Mouse (Mus musculus): ENCODE results near the gene Ufc1.
A peak's percentile ranks its signal among the peaks of the same experiment; 100 is the strongest.

The Ufc1 gene

DNA sequence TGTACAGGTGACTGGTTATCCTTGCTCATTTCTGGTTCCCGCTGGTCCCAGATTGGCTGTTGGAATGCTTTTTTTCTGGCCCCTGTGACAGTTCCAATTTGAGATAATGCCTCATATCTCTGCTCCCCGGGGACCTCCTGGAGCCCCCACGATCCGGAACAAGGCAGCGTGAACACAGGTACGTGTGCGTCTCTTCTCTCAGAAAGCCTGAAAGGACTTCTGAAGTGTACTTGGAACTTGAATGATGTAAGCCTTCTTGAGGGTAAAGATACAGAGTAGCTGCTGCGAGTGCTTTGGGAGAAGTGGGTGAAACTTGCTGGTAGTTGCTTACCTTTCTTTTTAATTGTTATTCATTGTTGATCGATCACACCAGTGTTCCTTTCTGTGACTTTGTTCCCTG is 23.6 kb downstream of the Ufc1 start:
- DNase-seq (ENCODE audit: low read depth, low spot score): no peak

DNA sequence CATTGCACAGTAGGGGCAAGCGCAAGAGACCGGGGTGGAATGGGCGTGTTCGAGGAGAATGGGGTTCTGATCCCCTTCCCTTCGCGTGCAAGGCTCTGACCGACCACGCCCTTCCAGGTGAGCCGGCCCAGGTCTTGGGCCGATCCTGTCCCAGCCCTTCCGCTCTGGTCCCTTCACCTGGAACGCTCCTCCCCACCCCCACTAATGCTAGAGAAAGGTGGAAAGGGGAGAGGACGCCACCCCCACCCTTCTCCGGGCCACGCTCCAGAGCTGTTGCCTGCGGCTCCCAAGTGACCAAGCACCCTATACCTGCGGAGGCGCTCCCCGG is 24.3 kb downstream of the Ufc1 start:
- no peak for DNase-seq (ENCODE audit: low read depth, low spot score)

DNA sequence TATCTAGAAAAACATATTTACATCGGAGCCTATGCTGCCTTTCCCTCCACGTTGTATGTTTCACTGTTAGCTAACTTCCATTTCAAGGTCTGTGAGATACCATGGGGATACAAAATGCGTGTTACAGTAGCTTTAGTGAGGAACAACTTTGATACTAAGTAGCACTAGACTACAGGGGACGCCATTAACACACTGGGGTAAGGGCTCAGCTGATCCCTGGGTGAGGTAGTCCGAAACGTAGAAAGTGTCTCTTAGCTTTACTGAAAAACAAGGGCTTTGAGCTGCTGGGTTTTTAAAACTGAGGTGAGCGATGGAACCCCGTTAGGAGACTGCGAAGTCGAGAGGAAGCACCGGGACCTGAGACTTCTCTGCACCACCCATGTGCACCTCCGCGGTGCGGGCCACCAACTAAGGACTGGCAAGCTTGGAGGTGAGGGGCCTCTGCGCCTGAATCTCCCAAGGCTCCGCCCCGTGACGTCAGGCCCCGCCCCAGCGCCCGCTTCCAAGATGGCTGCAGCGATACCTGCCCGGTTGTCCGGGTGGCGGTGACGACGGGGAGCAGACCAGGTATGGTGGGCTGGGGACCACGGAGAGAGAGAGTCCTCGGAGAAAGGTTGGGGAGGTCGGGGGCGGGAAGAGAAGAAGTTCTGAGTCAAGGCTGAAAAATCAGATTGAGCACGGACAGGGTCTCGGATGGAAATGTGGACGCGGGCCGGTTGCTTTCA is 24.8 kb downstream of the Ufc1 start, which contains the start of gene B4galt3:
TSS of gene B4galt3 (plus strand) at position 481 of the 725 bp plus-strand sequence.
- peak; percentile 97 for DNase-seq (ENCODE audit: low read depth, low spot score)

DNA sequence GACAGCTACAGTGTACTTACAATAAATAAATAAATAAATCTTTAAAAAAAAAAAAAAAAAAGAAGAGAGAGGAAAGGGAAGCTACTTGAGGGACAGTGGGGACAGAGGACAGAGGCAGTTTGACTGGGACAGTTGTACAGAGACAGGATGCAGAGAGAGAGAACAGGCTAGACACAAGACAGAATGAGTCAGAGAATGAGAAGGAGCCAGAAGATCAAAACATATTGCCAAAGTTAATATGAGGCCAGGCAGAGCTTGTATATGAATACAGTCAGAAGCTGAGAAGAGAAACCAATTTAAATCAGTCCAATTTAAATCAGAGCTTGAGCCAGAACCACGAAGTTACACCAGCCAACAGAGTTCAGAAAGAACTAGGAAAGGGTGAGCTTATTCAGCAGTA is 26.5 kb downstream of the Ufc1 start:
- DNase-seq (ENCODE audit: low read depth, low spot score): no peak

DNA sequence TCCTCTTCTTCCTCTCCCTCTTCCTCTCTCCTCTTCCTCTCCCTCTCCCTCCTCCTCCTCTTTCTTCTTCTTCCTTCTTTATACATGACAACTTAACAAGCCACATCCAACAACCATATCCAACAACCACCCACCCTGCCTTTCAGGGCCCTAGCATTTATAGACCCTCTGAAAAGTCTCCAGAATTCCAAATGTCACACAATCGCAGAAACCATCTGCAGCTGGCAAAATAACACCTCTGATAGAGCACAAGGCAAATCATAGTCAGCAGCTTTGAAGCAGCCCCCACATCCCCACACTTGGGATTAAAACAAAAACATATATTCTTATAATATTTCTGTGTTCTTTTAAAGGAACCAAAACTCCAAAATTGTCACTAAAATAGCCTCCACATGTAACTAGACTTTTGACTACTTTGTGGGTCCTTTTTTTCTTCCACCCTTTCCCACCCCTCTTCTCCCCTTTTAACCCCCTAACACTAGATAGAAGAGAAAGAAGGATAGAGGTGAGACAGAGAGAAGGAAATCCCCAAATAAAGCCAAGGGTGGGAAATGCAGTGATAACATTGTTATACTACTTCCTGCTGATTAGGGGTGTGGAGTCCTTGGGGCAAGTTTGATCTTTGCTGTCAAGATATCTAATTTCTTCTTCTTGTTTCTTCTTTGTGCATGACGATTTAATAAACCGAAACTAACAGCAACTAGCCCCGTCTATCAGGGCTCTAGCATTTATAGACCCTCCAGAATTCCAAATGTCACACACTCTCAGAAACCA is 28.7 kb downstream of the Ufc1 start:
- peak; percentile 77 for DNase-seq (ENCODE audit: low read depth, low spot score)

DNA sequence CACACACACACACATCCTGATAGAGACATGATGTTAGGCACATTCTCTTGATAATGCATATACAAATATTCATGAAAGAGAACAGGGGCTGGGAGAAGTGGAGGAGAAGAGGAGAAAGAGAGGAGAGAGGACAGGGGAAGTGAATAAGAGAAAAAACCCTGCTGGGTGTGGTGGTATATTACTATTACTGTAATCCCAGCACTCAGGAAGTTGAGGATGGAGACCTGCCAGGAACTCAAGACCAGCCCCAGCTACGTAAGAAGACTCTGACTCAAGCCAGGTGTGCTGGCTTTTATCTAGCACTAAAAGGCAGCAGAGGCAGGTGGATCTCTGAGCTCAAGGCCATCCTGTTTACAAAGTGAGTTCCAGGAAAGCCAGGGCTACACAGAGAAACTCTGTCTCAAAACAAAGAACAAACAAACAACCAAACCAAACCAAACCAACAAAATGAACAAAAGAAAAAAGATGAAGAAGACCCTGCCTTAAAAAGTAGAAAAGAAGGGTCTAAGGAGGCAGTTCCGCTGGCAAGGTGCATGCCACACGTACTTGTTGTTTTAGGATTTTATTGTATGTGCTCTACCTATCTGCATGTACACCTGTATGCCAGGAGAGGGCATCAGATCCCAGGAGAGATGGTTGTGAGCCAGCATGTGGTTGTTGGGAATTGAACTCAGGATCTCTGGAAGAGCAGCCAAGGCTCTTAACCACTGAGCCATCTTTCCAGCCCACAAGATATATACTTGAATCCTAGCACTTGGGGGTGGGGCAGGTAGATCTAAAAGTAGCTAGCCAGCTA is 31.0 kb downstream of the Ufc1 start:
- no peak for DNase-seq (ENCODE audit: low read depth, low spot score)

DNA sequence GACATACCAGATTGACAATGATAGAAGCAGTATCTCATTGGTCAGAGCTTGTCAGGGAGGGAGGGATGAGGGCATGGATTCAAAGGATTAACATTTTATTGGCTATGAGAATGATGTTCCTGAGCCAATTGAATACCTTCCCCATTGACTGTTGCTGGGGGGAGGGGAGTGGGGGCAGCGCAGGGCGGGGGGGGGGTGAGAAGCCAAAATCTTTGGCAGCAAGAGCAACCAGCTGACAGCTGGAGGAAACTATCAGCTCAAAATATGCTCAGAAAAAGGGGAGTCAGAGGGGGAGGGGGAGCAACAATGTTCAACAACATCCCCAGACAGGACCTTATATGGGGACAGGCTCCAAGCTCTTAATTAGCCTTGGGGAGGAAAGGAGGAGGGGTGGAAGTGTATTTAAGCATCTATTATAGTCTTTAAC is 31.6 kb downstream of the Ufc1 start:
- peak; percentile 94 for DNase-seq (ENCODE audit: low read depth, low spot score)

DNA sequence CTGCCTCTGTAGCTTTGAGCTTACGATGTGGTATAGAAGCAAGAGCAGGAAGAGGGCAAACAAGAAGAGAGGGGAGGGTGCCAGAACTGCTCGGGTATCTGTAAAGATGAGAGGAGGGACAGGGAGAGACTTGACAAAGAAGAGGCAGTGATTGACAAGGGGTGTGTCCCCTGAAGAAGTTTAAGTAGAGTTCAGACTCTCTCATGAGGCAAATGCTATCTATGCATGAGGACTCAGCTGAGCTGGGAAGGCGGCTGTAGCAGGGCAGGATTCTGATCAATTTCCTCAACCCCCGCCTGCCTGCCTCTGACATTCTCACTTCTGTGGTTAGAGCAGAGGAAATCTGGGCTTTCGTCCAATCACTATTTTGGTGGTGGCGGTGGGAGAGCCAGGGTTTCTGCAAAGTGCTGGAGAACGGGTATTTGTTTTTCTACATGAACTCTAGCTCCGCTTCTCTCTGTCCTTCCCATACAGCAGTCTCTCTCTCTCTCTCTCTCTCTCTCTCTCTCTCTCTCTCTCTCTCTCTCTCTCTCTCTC is 32.2 kb downstream of the Ufc1 start:
- peak; percentile 95 for DNase-seq (ENCODE audit: low read depth, low spot score)

DNA sequence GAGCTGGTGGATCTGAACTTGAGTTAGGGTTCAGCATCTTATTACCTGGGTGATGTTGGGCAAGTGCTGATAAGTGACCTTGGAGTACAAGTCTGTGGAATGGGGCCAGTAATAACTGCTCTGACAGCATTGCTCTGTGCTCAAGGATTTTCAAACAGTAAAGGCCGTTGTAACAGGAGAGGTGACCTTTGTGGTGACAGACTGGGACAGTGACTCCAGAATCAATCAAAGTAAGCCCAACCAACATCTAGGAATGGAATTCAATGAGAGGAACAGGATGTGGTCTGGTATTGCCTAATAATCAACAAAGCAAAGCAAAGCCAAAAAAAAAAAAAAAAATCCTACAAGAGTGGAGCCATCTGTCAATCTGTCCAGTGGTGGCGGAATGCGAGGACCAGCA is 34.5 kb downstream of the Ufc1 start:
- no peak for DNase-seq (ENCODE audit: low read depth, low spot score)

DNA sequence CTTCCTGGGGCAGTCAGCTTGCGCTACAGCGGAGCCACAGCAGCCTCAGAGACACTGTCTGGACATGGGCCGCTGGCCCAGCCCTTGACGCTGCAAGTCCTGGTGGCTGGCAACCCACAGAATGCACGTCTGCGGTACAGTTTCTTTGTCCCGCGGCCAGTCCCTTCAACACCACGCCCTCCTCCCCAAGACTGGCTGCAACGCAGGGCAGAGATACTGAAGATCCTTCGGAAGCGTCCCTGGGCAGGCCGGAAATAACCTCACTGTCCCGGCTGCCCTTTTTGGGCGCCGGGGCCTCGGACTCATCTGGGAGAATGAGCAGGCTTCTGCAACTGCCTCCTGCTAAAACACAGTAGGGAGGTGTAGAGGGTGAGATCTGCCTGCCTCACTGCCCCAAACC is 35.9 kb downstream of the Ufc1 start:
- no peak for DNase-seq (ENCODE audit: low read depth, low spot score)

DNA sequence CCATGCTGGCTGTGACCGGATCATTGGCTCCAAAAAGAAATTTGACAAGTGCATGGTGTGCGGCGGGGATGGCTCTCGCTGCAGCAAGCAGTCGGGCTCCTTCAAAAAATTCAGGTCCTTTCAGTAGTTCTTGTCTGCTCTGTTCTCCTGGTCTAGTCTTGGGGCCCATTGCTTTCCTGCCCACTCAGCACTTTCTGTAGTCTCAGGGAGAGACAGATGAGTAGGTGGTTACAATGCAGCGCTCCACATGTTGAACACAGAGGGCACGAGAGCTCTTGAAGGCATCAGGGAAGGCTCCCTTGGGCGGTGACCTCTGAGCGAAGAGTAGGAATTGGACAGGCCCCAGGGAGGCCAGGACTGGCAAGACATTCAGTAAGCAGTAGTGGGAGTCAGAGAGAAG is 37.0 kb downstream of the Ufc1 start:
- DNase-seq (ENCODE audit: low read depth, low spot score): no peak

DNA sequence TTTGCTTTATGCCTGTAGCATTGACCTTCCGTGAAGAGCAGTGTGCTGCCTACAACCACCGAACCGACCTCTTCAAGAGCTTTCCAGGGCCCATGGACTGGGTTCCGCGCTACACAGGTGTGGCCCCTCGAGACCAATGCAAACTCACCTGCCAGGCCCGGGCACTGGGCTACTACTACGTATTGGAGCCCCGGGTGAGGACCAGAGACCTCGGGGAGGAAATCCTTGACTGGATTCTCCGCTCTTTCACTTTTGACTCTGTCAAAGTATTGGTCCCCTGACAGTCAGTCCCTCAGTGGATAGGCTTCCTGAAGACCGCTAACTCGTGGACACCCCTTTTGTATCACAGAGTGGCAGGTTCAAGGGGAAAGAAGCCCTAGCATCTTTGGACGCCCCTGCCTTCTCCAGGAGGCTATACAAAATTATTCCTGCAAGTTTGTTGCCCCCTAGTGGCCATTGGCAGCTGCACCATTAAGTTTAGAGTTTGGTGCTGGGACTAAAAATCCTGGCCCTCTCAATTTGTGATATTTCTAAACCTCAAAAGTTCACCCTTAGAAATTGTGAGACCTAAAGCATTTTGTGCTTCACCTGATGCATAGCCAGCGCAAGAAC is 37.8 kb downstream of the Ufc1 start:
- peak; percentile 78 for DNase-seq (ENCODE audit: low read depth, low spot score)

DNA sequence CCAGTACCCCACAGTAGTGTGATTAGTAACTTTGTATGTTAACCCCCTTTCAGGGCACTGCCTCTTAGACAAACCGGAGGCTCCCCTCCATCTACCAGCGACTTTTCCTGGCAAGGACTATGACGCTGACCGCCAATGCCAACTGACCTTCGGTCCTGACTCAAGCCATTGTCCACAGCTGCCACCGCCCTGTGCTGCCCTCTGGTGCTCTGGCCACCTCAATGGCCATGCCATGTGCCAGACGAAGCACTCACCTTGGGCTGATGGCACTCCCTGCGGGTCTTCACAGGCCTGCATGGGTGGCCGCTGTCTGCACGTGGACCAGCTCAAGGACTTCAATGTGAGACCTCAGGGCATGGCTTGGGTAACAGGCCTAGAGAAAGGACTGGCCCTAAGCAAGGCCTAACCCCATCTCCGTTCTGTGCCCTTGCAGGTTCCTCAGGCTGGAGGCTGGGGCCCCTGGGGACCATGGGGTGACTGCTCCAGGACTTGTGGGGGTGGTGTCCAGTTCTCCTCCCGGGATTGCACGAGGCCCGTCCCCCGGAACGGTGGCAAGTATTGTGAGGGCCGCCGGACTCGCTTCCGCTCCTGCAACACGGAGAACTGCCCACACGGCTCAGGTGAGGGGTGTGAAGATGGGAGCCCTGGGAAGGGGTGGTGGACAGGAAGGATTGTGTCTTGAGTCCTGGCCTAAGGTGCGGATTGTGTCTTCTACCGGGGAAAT is 38.6 kb downstream of the Ufc1 start:
- DNase-seq (ENCODE audit: low read depth, low spot score): peak; percentile 61

DNA sequence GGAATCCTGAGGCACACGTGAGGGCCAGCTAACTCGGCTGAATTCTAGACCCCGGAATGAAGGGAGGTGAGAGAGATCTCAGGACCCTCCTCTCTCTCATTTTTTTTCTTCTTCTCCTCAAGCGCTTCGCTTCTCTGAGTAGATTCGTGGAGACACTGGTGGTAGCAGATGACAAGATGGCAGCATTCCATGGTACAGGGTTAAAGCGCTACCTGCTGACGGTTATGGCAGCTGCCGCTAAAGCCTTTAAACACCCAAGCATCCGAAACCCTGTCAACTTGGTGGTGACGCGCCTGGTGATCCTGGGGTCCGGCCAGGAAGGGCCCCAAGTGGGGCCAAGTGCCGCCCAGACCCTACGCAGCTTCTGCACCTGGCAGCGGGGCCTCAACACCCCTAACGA is 42.4 kb downstream of the Ufc1 start:
- DNase-seq (ENCODE audit: low read depth, low spot score): no peak

DNA sequence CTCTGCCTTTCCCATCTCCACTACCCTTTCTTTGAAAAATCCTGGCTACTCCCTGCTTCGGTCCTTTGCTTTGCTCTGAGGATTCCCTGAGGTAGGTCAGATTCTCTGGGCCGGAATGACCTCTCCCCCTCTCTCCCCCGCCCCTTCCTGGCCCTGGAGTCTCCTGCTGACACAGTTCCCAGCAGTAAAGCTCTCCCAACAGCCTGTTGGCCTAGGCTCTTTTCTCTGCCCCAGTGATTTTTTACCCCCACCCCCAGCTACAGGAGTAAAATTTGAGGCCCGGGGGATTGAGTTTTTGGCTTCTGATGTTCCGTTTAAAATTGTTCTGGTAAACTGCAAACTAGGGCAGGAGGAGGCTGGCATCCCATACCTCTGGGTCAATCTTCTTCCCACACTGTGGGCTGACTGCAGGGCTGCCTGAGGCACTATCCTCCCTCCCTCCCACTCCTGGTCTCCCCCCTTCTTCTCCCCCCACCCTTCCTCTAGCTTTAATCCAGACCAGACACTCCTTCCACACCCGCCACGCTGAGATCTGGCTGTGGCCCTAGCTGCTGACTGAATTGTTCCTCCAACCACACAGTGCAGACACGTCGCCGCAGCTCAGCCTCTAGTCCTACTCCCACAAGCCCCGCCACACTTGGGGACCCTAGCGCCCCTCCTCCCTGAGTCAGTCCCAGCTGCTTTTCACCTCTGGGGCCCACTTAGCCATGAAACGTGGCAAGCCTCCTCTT is 43.1 kb downstream of the Ufc1 start:
- DNase-seq (ENCODE audit: low read depth, low spot score): peak; percentile 45

DNA sequence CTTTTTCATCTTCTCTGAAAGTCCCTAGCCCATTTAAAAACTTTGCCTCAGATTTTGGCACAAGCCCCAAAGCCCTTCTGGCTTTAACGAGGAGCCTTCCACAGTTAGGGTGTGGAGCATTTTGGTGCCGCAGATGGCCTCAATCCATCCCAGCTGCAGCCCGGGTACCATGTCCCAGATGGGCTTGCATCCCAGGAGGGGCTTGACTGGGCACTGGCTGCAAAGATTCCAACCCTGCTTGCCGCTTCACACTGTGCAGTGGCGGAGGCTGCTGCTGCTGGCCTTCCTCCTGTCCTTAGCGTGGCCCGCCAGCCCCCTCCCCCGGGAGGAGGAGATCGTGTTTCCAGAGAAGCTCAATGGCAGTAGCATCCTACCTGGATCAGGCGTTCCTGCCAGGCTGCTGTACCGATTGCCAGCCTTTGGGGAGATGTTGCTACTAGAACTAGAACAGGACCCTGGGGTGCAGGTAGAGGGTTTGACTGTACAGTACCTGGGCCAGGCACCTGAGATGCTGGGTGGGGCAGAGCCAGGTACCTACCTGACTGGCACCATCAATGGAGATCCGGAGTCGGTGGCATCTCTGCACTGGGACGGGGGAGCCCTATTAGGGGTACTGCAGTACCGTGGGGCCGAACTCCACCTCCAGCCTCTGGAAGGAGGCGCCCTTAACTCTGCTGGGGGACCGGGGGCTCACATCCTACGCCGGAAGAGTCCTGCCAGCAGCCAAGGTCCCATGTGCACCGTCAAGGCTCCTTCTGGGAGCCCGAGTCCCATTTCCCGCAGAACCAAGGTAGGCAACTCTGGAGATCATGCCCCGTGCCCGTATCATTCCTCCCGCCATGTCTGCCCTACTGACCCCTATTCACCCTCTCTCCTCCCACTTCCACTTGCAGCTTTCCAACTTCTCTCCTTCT is 43.9 kb downstream of the Ufc1 start, which contains the start of gene Ndufs2:
TSS of gene Ndufs2 (minus strand) at position 709 of the 914 bp plus-strand sequence.
- DNase-seq (ENCODE audit: low read depth, low spot score): peak; percentile 52

DNA sequence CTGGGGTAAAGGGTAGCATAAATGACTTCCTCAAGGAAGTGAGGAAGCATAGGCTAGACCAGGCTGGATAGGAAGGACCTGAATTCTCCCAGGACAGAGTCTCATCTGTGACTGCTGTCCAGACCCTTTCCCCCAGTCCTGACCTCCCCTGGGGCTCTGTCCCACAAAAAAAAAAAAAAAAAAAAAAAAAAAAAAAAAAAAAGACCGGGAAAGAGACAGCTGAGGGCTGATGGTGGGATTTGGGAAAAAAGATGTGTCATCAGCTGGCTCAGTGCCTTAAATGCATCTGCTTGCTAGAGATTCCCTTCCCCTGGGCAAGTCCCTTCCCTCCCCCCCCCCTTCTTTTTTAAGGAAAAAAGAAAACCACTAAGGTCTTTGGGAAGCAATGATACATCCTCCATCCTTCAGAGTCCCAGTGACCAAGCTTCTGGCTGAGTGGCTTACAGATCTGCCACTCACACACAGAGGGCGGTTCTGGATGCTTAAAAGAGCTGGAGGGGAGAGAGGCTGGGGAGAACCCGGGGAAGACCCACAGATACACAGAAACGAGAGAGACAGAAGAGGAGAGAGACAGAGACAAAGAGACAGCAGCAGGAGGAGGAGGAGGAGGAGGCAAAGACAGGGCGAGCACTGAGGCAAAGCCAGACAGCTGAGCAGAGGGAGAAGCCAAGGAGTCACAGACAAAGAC is 44.8 kb downstream of the Ufc1 start, which contains the start of gene Adamts4:
TSS of gene Adamts4 (plus strand) at position 509 of the 688 bp plus-strand sequence.
- peak; percentile 90 for DNase-seq (ENCODE audit: low read depth, low spot score)

Data from brain, adult 2 months (tissue).